Mouse (Mus musculus) ES-Bruce4 (cell line): ENCODE measurements around the gene Tnfrsf18.

Source experiments
- CTCF ChIP-seq: IDR thresholded peaks from one replicate; pipeline ENCODE4 v1.8.1; 2011; ENCODE audit warnings: low read depth, low read length
- EP300 ChIP-seq: IDR thresholded peaks from 2 replicates; pipeline ENCODE4 v1.6.1; 2011; ENCODE audit warnings: low read depth, low read length; ENCODE audit not compliant: insufficient read depth

GRCm38 (mm10) chr4:156055173-156055572 is 29.2 kb downstream of the Tnfrsf18 start:
- TF ChIP-seq CTCF (no peak), EP300 (no peak)
